Mouse (Mus musculus) neural tube, embryonic 11.5 days (tissue): ENCODE measurements at regions not wholly inside any gene's neighbourhood (a gene's known extent, or its start where the extent isn't known, plus 50 kb on each side); places are given as distances from the start of the nearest gene placed in this dataset.

Source experiments
- ATAC-seq: fragments of 200-750 bp; cut with Nextera tagmentation; 2 replicates; pipeline ENCODE4 v1.8.0; 2017; ENCODE audit warnings: moderate number of reproducible peaks, mild to moderate bottlenecking, moderate TSS enrichment, moderate library complexity; ENCODE audit not compliant: insufficient read depth, low FRiP score, low TSS enrichment
- DNase-seq: peaks from one replicate; pipeline ENCODE4 v3.0.0-alpha.2; 2015; ENCODE audit warnings: low spot score
- H3K27ac ChIP-seq: fragments of 300-500 bp; sonication (generic); 2 replicates; pipeline ENCODE4 v1.5.1; 2014; ENCODE audit warnings: low read depth, mild to moderate bottlenecking, low read length
- H3K27me3 ChIP-seq: fragments of 300-500 bp; sonication (generic); 2 replicates; pipeline ENCODE4 v1.6.1; 2014; ENCODE audit warnings: mild to moderate bottlenecking, low read length, mixed read lengths; ENCODE audit not compliant: control insufficient read depth, insufficient read depth
- H3K36me3 ChIP-seq: fragments of 300-500 bp; sonication (generic); 2 replicates; pipeline ENCODE4 v1.6.1; 2014; ENCODE audit warnings: mild to moderate bottlenecking, low read length, moderate library complexity, mixed read lengths; ENCODE audit not compliant: control insufficient read depth, insufficient read depth
- H3K4me1 ChIP-seq: fragments of 300-500 bp; sonication (generic); 2 replicates; pipeline ENCODE4 v1.6.1; 2014; ENCODE audit warnings: low read length, mixed read lengths; ENCODE audit not compliant: control insufficient read depth, insufficient read depth
- H3K4me2 ChIP-seq: fragments of 300-500 bp; sonication (generic); 2 replicates; pipeline ENCODE4 v1.6.1; 2014; ENCODE audit warnings: low read depth, mild to moderate bottlenecking, moderate library complexity
- H3K4me3 ChIP-seq: fragments of 300-500 bp; sonication (generic); 2 replicates; pipeline ENCODE4 v1.5.1; 2014; ENCODE audit warnings: low read depth, low read length
- H3K9ac ChIP-seq: fragments of 300-500 bp; sonication (generic); 2 replicates; pipeline ENCODE4 v1.6.1; 2014; ENCODE audit warnings: mild to moderate bottlenecking, low read length
- H3K9me3 ChIP-seq: fragments of 300-500 bp; sonication (generic); 2 replicates; pipeline ENCODE4 v1.6.1; 2016; ENCODE audit warnings: low read length; ENCODE audit not compliant: control insufficient read depth
- WGBS: fragments of 180-500 bp; shearing (Covaris S2); extraction: QIAGEN DNeasy Blood & Tissue Kit; methylation state at CpG from one replicate; pipeline ENCODE4 v1.1.7; 2014; 5-methylcytosine and 5-hydroxymethylcytosine counted together

- H3K4me2 ChIP-seq = no peak overlapping the region
- H3K4me3 ChIP-seq = no peak overlapping the region
- H3K27me3 ChIP-seq = no peaks in the 10 kb centered on the region
- no peaks in the 10 kb centered on the region for H3K9me3 ChIP-seq
- no peak overlapping the region for H3K27ac ChIP-seq
- WGBS = 87% methylated on average over 8 of the region's 8 CpGs
- H3K9ac ChIP-seq = no peak overlapping the region
- ATAC-seq (no peak), DNase-seq (no peak)
- no peaks in the 10 kb centered on the region for H3K4me1 ChIP-seq
- no peaks in the 10 kb centered on the region for H3K36me3 ChIP-seq
Observed at GRCm38 (mm10) chr11:63353671-63354070, 224.9 kb downstream of the Pmp22 start.

GRCm38 (mm10) chr11:63357772-63358344, 229.1 kb downstream of the Pmp22 start:
- Histone ChIP-seq H3K4me1 (no peaks in the 10 kb centered on the region), H3K36me3 (no peaks in the 10 kb centered on the region), H3K9ac (no peak overlapping the region), H3K4me3 (no peak overlapping the region), H3K27me3 (no peaks in the 10 kb centered on the region), H3K27ac (no peak overlapping the region), H3K4me2 (no peak overlapping the region), H3K9me3 (no peaks in the 10 kb centered on the region)
- no peak for ATAC-seq
- no peak for DNase-seq
- WGBS = 82% methylated on average over 10 of the region's 10 CpGs

- H3K9me3 ChIP-seq = no peaks in the 10 kb centered on the region
- H3K27ac ChIP-seq = no peak overlapping the region
- no peak for ATAC-seq
- no peaks in the 10 kb centered on the region for H3K4me1 ChIP-seq
- no peak overlapping the region for H3K4me2 ChIP-seq
- H3K4me3 ChIP-seq = no peak overlapping the region
- no peaks in the 10 kb centered on the region for H3K27me3 ChIP-seq
- H3K36me3 ChIP-seq = no peaks in the 10 kb centered on the region
- DNase-seq = no peak
- no peak overlapping the region for H3K9ac ChIP-seq
- WGBS = 86% methylated on average over 6 of the region's 6 CpGs
Observed at GRCm38 (mm10) chr11:63367756-63368265, 239.0 kb downstream of the Pmp22 start.

GRCm38 (mm10) chr11:63369475-63369874, 240.7 kb downstream of the Pmp22 start:
- H3K9me3 ChIP-seq = no peaks in the 10 kb centered on the region
- H3K4me2 ChIP-seq = no peak overlapping the region
- H3K36me3 ChIP-seq = no peaks in the 10 kb centered on the region
- no peaks in the 10 kb centered on the region for H3K4me1 ChIP-seq
- H3K27ac ChIP-seq = no peak overlapping the region
- no peak overlapping the region for H3K9ac ChIP-seq
- H3K27me3 ChIP-seq = no peaks in the 10 kb centered on the region
- DNase-seq (no peak), ATAC-seq (no peak)
- 93% methylated on average over 2 of the region's 2 CpGs for WGBS
- H3K4me3 ChIP-seq = no peak overlapping the region

GRCm38 (mm10) chr11:63376311-63376710, 247.5 kb downstream of the Pmp22 start:
- ATAC-seq = no peak
- Histone ChIP-seq H3K9ac (no peak overlapping the region), H3K4me3 (no peak overlapping the region), H3K4me1 (no peaks in the 10 kb centered on the region), H3K27me3 (no peaks in the 10 kb centered on the region), H3K9me3 (no peaks in the 10 kb centered on the region), H3K4me2 (no peak overlapping the region), H3K36me3 (no peaks in the 10 kb centered on the region), H3K27ac (no peak overlapping the region)
- 97% methylated on average over 3 of the region's 3 CpGs for WGBS
- no peak for DNase-seq

- ATAC-seq = no peak
- Histone ChIP-seq H3K4me3 (no peak overlapping the region), H3K9ac (no peak overlapping the region), H3K9me3 (no peaks in the 10 kb centered on the region), H3K27ac (no peak overlapping the region), H3K36me3 (no peaks in the 10 kb centered on the region), H3K4me1 (no peaks in the 10 kb centered on the region), H3K4me2 (no peak overlapping the region), H3K27me3 (no peaks in the 10 kb centered on the region)
- 79% methylated on average over 10 of the region's 10 CpGs for WGBS
- no peak for DNase-seq
Observed at GRCm38 (mm10) chr11:63376991-63377390, 248.2 kb downstream of the Pmp22 start.

GRCm38 (mm10) chr11:63388247-63388646, 259.5 kb downstream of the Pmp22 start:
- no peaks in the 10 kb centered on the region for H3K9me3 ChIP-seq
- no peak overlapping the region for H3K27ac ChIP-seq
- ATAC-seq (no peak), DNase-seq (no peak)
- no peaks in the 10 kb centered on the region for H3K36me3 ChIP-seq
- WGBS = 85% methylated on average over 4 of the region's 4 CpGs
- no peak overlapping the region for H3K4me3 ChIP-seq
- H3K27me3 ChIP-seq = no peaks in the 10 kb centered on the region
- H3K4me1 ChIP-seq = no peaks in the 10 kb centered on the region
- H3K4me2 ChIP-seq = no peak overlapping the region
- H3K9ac ChIP-seq = no peak overlapping the region

GRCm38 (mm10) chr11:63391478-63391877, 262.7 kb downstream of the Pmp22 start:
- H3K9ac ChIP-seq = no peak overlapping the region
- H3K4me3 ChIP-seq = no peak overlapping the region
- no peaks in the 10 kb centered on the region for H3K4me1 ChIP-seq
- H3K9me3 ChIP-seq = no peaks in the 10 kb centered on the region
- ATAC-seq = no peak
- no peak for DNase-seq
- H3K4me2 ChIP-seq = no peak overlapping the region
- H3K27ac ChIP-seq = no peak overlapping the region
- H3K27me3 ChIP-seq = no peaks in the 10 kb centered on the region
- WGBS = 52% methylated on average over 3 of the region's 3 CpGs
- no peaks in the 10 kb centered on the region for H3K36me3 ChIP-seq

- no peak overlapping the region for H3K9ac ChIP-seq
- no peak overlapping the region for H3K4me3 ChIP-seq
- DNase-seq = no peak
- no peaks in the 10 kb centered on the region for H3K4me1 ChIP-seq
- no peak overlapping the region for H3K4me2 ChIP-seq
- WGBS = 65% methylated on average over 3 of the region's 3 CpGs
- H3K36me3 ChIP-seq = no peaks in the 10 kb centered on the region
- H3K27ac ChIP-seq = no peak overlapping the region
- H3K9me3 ChIP-seq = no peaks in the 10 kb centered on the region
- H3K27me3 ChIP-seq = no peaks in the 10 kb centered on the region
- no peak for ATAC-seq
Observed at GRCm38 (mm10) chr11:63392378-63392777, 263.6 kb downstream of the Pmp22 start.
